Mouse (Mus musculus): ENCODE results near the gene Rit1.
A peak's percentile ranks its signal among the peaks of the same experiment; 100 is the strongest.
"Not testable (repeated sequence)": the region's sequence is repeated elsewhere in the genome, so short reads cannot be mapped to it uniquely, and the experiment has no call there.

Rit1 gene

DNA sequence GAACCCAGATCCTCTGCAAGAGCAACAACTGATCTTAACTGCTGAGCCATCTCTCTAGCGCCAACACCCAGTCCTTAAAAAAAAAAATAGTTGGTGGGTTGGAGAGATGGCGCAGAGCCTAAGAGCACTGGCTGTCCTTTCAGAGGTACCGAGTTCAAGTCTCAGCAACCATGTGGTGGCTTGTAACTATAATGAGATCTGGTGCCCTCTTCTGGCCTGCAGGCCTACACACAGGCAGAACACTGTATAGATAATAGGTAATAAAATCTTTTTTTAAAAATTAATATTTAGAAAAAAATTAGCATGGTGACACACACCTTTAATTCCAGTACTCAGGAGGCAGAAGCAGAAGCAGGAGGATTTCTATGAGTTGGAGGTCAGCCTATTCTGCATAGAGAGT, 23.5 kb downstream of the Rit1 start:
- no peak for DNase-seq (ENCODE audit: extremely low spot score)

DNA sequence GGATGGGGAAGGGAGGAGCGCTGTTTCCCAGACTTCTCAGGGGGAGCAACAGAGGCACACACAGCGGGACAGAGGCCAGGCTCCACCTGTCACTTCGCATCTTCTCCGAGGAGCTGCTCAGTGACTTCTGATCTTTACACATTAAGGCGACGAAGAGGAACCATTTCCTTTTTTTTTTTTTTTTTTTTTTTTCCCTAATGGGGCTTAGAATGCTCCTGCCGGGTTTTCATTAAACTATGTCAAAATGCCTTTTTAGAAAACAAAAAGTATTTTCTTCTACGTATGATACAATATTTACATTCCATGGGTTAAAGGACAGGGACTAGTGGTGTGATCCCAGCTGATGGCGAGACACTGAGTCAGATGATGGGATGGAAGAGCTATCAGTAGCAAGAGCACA, 28.9 kb downstream of the Rit1 start:
- no peak for DNase-seq (ENCODE audit: extremely low spot score)

DNA sequence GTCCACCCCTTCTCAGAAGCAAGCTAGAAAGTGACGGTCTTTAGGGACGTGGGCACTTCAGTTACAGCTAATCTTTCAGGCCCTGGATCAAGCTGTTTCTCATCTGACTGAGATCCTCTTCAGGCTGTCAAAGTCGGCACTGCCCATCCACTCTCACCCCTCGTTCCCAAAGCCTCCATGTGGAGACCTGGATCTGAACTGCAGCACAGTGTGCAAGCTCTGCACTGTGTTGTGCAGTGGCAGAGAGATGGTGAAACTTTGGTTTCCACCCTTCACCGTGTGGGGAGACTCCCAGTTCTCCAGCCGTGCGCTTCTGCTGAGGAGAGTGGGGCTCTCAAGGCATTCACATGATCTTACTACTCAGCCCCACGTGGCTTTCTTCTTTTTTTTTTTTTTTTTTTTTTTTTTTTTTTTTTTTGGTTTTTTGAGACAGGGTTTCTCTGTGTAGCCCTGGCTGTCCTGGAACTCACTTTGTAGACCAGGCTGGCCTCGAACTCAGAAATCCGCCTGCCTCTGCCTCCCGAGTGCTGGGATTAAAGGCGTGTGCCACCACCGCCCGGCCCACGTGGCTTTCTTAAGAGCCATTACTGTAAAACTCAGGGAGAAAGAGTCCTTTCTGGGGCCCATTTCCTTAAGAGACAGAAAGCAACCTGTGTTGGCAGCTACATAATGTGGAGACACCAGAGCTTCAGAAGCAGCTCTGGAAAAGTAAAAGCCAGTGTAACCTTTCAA, 29.7 kb downstream of the Rit1 start:
- no peak for DNase-seq (ENCODE audit: extremely low spot score)

DNA sequence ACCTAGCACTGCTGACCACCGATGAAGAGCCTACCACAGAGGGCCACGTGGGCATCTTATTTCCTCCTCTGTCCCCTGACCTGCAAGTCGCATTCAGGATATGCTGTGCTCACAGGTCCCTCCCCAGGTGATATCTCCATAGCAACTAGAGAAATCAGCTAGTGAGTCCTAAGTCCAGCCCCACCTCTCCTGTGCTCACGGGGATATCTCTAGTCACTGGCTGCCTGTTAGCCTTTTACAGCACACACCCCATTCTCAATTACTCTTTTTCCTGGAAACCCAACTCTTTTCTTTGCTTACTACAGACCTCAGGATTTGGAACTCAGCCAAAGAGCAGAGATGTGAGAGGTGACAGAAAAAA, 30.2 kb downstream of the Rit1 start:
- no peak for DNase-seq (ENCODE audit: extremely low spot score)

DNA sequence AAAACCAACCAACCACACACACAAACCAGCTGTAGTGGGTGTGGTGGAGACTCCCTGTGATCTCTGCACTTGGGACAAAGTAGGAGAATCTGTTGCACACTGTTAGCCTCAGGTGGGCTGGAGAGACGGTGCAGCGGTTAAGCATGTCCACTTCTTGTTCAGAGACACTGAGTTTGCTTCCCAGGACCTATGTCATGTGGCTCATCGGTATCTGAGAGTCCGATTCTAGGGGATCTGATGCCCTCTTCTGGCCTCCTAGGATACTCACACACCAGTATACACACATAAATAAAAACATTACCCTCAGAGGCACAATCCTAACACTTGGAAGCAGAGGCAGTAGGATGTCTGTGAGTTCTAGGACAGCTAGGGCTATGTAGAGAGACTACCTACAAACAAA, 37.6 kb downstream of the Rit1 start:
- DNase-seq (ENCODE audit: extremely low spot score), result no peak

DNA sequence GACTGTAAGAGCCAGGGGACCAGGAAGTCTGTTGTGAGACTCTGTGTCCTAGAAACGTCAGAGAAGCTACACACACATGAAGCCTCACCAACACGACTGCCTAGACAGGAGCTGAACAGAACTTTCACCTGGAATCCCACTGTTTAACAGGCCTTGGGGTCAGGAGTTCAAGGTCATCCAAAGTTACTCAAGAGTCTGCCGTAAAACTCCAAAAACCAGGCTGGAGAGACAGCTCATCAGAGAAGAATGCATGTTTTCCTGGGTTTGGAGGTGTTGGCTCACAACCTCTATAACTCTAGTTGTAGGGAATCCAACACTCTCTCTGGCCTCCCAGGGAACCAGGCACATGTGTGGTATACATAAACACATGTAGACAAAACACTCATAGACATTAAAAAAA, 38.9 kb downstream of the Rit1 start:
- DNase-seq (ENCODE audit: extremely low spot score), result no peak

DNA sequence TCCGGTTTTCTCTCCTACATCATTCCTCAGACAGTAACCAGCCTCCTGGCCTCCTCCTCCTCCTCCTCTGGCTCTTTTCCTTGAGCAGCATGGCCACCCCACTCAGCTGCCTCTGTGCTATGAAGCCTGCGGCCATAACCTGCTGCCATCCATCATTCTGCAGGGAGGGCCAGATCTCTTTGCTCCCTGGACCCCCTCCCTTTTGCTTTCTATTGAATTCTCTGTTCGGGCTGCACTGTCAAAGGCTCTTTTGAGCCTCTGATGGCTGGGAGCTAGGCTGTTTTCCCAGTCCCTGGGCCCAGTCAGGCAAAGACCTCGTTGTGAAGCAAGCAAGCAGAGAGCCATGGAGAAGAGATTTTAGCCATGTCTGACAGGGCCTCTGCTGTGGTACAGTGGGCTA, 39.6 kb downstream of the Rit1 start:
- no peak for DNase-seq (ENCODE audit: extremely low spot score)

DNA sequence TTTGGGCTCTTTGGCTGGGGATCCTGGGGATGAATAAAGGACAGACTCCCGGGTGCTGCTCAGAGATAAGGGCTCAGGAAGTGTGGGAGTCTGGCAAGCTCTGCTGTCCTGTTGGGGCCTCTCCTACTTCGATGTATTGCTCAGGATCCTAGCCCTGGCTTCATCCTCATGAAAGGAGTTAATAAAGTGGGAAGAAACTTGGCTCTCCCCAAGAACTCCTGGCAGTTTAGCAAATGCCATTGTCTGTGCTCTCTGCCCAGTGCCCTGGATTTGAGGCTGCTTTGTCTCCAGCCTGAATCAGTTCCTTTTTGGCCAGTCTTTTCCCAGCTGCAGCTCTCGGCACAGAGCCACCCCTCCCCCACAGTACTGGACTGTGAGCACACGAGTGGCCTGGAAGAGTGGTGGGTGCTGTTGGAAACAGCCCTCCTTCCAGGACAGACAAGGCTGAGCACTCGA, 41.4 kb downstream of the Rit1 start:
- peak; percentile 62 for DNase-seq (ENCODE audit: extremely low spot score)

DNA sequence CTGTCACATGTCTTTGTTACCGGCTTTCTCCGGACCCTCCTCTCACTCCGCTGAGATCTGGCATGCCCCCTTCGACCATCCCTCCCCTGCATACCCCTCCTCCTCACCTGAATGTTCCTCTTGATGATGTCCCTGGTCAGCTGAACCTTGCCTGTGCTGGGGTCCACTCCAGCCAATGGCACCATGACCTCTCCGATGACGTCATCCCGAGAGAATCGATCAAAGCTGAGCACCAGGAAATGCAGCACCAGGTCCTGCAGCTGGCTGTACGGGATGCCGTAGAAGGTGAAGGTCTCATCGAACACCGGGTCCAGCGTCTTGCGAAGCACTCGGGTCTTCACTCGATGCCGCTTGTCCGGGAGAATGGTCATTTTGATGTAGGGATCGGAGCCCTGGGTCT, 45.0 kb downstream of the Rit1 start:
- DNase-seq (ENCODE audit: extremely low spot score), result no peak

DNA sequence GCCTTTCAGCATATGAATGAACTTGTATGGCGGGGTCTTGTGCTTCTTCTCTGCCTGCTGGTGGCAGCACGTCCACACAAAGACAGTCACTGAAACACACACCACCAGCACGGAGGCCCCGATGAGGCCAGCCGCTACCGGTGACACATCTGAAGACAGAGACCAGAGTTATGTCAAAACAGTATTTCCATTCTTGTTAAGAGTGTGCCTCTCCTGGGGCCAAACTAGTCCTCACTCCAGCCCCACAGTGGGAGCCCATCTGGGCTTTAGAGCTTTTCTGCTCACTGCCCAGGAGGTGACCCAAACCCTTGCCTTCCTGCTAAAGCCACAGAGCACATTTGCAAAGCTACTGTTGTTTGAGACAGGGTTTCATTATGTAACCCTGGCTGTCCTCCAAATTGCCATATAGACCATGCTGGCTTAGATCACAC, 45.8 kb downstream of the Rit1 start:
- DNase-seq (ENCODE audit: extremely low spot score), result no peak

DNA sequence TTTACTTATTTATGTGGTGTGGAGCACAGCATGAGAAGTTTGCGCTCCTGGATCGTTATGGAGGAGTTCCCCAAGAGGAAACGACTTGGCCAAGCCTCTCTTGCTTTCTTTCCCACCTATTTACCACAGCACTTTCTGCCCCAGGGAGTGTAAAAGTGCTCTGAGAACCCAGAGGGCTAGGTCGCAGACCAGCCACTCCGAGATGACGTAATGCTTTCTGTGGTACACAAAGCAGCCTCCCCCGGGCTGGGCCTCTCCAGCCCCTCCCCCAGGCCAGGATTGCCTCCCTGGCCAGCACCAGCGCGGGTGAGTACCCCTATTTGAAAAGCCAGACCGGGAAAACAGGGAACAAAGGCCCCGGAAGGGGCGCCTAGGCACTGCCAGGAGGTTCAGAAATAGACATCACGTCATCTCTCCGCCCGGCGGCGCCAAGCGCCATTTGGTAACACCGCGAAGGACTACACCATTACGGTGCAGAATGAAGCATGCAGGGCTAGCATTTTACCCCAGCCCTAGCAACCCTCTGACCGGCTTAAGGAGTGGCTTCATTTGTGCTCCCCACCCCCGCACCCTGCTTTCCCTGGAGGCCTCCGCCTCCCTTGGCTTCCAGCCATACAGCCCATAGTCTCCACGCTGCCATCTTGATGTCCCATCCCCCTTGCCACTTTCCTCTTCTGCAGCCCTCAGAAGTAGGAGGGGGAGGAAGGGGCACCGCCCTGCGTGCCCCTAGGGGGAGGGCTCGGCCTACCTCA, 54.7 kb downstream of the Rit1 start:
- peak; percentile 54 for DNase-seq (ENCODE audit: extremely low spot score)

DNA sequence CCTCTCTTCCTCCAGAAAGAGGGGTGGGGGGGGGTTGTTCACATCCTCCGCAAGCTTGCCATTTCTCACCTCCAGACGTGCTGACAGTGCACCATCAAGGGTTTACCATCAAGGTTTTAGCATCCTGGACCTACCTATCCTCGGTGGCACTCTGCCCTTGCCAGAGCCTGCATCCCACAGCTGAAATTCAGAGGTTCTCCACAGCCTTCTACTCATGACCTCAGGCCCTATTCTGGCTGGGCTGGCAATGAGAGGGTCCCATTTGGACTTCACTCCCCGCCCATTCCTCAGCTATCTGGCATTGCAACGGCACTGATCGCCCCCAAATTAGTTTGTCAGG, 55.3 kb downstream of the Rit1 start:
- DNase-seq (ENCODE audit: extremely low spot score), result not testable (repeated sequence)

DNA sequence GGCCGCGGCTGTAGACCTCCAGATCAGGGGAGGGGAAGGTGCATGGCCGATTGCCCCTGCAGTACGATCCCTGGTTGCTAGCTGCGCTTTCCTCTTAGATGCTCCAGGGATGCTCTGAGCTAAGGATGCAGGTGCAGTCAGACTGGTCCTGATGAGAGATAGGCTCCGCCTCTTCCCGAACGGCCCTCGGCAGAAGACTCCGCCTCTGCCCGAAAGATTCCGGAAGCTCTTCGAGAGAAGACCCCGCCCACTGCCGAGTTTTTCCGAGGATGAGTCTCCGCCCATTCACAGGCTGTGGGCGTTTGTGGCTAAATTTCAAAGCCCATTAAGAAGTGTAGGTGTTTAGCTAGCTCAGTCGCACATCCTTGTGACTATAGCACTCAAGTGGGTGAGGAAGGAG, 55.8 kb downstream of the Rit1 start:
- peak; percentile 67 for DNase-seq (ENCODE audit: extremely low spot score)

DNA sequence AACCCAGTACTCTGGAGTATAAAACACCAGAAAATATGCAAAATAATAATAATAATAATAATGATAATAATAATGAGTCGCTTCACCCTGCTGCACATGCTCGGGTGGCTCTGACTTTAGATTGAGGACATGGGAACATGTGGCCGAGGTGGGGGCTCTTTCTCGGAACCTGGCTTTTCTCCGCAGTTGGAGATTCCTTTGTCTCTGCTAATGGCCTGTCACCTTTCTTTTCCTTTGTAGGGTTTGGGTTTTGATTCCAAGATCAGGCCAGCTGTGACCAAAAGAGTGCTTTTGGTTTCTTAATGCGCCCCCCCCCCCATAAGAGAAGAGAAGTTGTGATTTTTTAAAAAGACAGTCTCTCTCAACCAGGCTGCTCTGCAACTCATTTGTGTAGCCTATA, 56.5 kb downstream of the Rit1 start:
- not testable (repeated sequence) for DNase-seq (ENCODE audit: extremely low spot score)

DNA sequence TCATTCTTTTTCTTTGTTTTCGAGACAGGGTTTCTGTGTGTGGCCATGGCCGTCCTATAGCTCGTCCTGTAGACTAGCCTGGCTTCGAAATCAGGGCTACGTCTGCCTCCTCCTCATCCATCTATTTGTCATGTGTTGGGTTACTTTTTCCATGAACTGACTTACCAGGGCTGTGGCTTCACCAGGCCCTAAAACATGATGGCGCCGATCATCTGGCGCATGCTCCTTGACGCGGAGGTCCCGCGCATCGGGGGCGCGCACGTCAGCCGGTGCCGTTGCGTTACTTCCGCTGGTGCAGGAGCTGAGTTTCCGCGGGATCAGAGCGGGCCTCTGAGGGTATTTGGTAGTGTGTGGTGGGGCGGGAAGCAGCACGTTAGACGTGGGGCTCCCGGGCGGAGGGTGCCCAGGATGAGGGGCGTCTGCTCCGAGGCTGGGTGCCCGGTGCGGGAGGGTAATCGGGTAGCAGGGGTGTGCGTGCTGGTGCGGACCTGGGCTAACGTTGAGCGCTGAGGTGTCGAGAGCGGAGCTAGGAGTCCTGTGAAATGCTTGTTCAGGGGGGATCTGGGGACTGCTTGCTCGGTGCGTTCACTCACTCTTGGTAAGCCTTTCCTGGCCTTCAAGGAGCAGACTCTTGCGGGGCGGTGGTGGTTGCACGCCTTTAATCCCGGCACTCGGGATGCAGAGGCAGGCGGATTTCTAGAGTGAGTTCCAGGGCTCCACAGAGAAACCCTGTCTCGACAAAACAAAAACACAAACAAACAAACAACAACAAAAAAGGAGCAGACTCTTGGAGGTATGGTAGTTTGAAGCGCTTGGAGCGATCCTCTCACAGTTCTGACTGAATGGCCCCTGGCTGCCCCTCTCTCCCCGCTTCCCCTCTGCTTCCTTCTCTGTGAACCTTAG, 58.6 kb downstream of the Rit1 start, which contains the start of gene Syt11:
Gene Syt11 (minus strand): TSS at position 226 of the 903 bp plus-strand sequence.
- DNase-seq (ENCODE audit: extremely low spot score), result peak; percentile 61

Data from embryo, embryonic 9.5 days (tissue).